Mouse (Mus musculus): ENCODE results near the gene Tmem229a.

DNA sequence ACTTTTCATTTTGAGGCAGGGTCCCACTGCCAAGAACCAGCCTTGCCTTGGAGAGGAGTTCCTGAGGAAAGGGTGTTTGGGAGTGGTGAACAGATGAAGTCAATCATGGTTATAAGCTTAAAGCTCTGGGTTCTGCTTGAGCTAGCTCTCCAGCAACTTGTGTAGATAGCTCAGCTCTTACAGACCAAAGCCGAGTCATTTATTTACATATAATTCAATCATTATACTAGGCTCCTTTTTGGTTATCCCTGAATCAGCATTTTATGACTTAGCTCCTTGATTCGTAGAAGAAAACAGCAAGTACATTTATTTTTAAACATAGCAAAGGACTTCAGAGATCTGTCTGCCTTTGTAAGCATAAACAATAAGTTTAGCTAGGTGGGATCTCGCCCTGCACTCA, 51.0 kb downstream of the Tmem229a start:
- TF ChIP-seq POLR2A (IDR thresholded peaks at IDR 0.05; ENCODE audit: extremely low read depth, insufficient read depth, low read length), result no peak
- TF ChIP-seq CTCF (IDR thresholded peaks at IDR 0.05; ENCODE audit: extremely low read depth, insufficient read depth, low read length), result no peak

All from cortical plate, adult 2 months (tissue).